Mouse (Mus musculus) hindbrain, embryonic 14.5 days (tissue): Measurements from ENCODE around the gene Cwc25. TPM values are rescaled to one million over a fixed set of nuclear protein-coding genes. Genes with fewer than 3 reads are reported as not detected.
"Not testable (repeated sequence)": the region's sequence is repeated elsewhere in the genome, so short reads cannot be mapped to it uniquely, and the experiment has no call there.

Experiments used
- ATAC-seq: fragments of 200-750 bp; cut with Nextera tagmentation; 2 replicates; pipeline ENCODE4 v1.8.0; 2017; ENCODE audit warnings: moderate number of reproducible peaks, mild to moderate bottlenecking, moderate TSS enrichment, moderate library complexity; ENCODE audit not compliant: low FRiP score
- DNase-seq: peaks from one replicate; pipeline ENCODE4 v3.0.0-alpha.2; 2015; ENCODE audit warnings: low spot score
- H3K27ac ChIP-seq: fragments of 300-500 bp; sonication (generic); 2 replicates; pipeline ENCODE4 v1.5.1; 2014; ENCODE audit warnings: mild to moderate bottlenecking, moderate library complexity
- H3K27me3 ChIP-seq: fragments of 300-500 bp; sonication (generic); 2 replicates; pipeline ENCODE4 v1.6.1; 2014; ENCODE audit warnings: mild to moderate bottlenecking, low read length, mixed read lengths; ENCODE audit not compliant: control insufficient read depth, insufficient read depth
- H3K36me3 ChIP-seq: fragments of 300-500 bp; sonication (generic); replicated peaks from 2 replicates; pipeline ENCODE4 v1.6.1; 2014; ENCODE audit not compliant: control insufficient read depth, insufficient read depth
- H3K4me1 ChIP-seq: fragments of 300-500 bp; sonication (generic); replicated peaks from 2 replicates; pipeline ENCODE4 v1.6.1; 2014; ENCODE audit warnings: antibody characterized with exemption, low read length, mixed read lengths; ENCODE audit not compliant: control insufficient read depth, insufficient read depth
- H3K4me2 ChIP-seq: fragments of 300-500 bp; sonication (generic); replicated peaks from 2 replicates; pipeline ENCODE4 v1.6.1; 2014; ENCODE audit warnings: mild to moderate bottlenecking, moderate library complexity
- H3K4me3 ChIP-seq: fragments of 300-500 bp; sonication (generic); replicated peaks from 2 replicates; pipeline ENCODE4 v1.5.1; 2014; ENCODE audit warnings: mild to moderate bottlenecking, low read length
- H3K9ac ChIP-seq: fragments of 300-500 bp; sonication (generic); 2 replicates; pipeline ENCODE4 v1.6.1; 2014
- H3K9me3 ChIP-seq: fragments of 300-500 bp; sonication (generic); 2 replicates; pipeline ENCODE4 v1.6.1; 2016; ENCODE audit warnings: low read length; ENCODE audit not compliant: control insufficient read depth
- WGBS: fragments of 180-500 bp; shearing (Covaris S2); extraction: QIAGEN DNeasy Blood & Tissue Kit; methylation state at CpG from one replicate; pipeline ENCODE4 v1.1.7; 2014; 5-methylcytosine and 5-hydroxymethylcytosine counted together
- polyA plus RNA-seq: library from polyadenylated mRNA; unstranded; fragments of >200 nt; fragmentation: Nextera tagmentation; extraction: Ambion mirVana; gene quantifications from 2 replicates; pipeline ENCODE4 v1.2.1, GENCODE M21; 2014

The Cwc25 gene
- polyA plus RNA-seq, 1 experiment from 2014 or later = 11.2 TPM

DNA sequence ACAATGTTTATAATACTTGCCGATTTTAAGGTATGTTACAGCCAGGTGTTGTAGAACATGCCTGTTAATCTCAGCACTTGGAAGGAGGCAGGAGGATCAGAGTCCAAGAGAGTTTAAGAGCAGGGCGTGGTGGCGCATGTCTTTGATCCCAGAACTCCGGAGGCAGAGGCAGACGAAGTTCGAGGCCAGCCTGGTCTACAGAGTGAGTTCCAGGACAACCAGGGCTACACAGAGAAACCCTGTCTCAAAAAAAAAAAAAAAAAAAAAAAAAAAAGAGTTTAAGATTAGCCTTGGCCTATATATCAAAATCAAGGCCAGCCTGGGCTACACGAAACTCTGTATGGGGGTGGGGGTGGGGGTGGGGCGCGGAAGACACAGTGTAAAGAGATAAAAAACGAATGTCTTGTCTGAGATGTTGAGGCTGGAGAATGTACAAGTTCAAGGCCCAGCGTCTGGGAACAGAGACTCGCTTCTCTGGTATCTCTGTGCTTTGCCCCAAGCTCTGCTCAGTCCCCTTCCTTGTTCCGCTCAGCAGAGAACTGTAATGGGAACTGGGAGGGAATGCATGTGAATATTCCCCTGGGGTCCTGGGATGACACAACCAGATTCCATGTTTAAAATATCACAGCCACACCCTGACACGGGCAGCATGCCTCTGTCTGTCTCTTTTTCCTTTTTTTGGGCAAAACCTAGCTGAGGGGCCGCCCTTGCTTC is 31.2 kb upstream of the Cwc25 start:
- Histone ChIP-seq H3K36me3 (no peaks in the 10 kb centered on the region), H3K27me3 (no peaks in the 10 kb centered on the region), H3K27ac (peak overlapping the region; percentile 94; the same call in 1 of the 2 replicates), H3K4me2 (peak overlapping the region; percentile 91), H3K4me1 (peaks cover 19% of the 10 kb centered on the region), H3K4me3 (0 out of 2 replicates have a peak overlapping the region, but pooled peaks have one; percentile 61), H3K9ac (no peak overlapping the region), H3K9me3 (no peaks in the 10 kb centered on the region)
- DNase-seq (no peak), ATAC-seq (no peak)
- 55% methylated on average over 15 of the region's 15 CpGs for WGBS

DNA sequence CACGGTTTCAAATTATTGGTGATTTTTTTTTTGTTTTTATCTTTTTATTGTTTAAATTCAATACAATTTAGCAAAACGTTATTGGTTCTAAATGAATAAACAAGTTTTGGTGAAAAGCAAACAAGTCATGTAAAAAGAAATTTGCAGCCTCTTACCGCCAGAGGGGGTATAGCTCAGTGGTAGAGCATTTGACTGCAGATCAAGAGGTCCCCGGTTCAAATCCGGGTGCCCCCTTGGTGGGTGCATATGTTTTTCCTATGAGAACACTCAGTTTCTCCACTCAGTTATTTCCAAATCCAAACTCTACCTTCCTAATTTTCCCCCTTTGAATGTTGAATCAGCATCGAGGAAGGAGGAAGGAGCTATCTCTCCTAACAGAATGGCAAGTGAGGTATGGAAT is 30.6 kb upstream of the Cwc25 start:
- no peaks in the 10 kb centered on the region for H3K27me3 ChIP-seq
- H3K4me3 ChIP-seq = no peak overlapping the region
- H3K9ac ChIP-seq = no peak overlapping the region
- no peak overlapping the region for H3K4me2 ChIP-seq
- peaks cover 15% of the 10 kb centered on the region for H3K4me1 ChIP-seq
- no peaks in the 10 kb centered on the region for H3K9me3 ChIP-seq
- no peak overlapping the region for H3K27ac ChIP-seq
- no peaks in the 10 kb centered on the region for H3K36me3 ChIP-seq
- no peak for ATAC-seq
- peak; percentile 84 for DNase-seq
- 5% methylated on average over 6 of the region's 6 CpGs for WGBS

DNA sequence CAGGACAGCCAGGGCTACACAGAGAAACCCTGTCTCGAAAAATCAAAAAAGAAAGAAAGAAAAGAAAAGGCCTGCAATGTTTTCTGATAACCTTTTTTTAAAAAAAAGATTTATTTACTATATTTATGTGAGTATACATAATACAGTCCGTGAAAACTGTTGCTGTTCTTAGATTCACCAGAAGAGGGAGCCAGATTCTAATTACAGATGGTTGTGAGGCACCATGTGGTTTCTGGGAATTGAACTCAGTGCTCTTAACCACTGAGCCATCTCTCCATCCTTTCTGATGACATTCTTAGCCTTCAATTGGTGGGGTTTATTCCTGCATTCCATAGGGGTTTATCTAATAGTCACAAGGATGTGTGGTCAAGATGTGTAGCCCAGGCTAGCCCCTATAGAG is 26.8 kb upstream of the Cwc25 start:
- no peak for ATAC-seq
- 0 out of 2 replicates have a peak, but pooled peaks cover 1% of the 10 kb centered on the region for H3K4me1 ChIP-seq
- WGBS = 9% methylated on average over 2 of the region's 2 CpGs
- H3K9me3 ChIP-seq = no peaks in the 10 kb centered on the region
- H3K4me2 ChIP-seq = no peak overlapping the region
- H3K4me3 ChIP-seq = no peak overlapping the region
- H3K9ac ChIP-seq = no peak overlapping the region
- no peaks in the 10 kb centered on the region for H3K27me3 ChIP-seq
- H3K27ac ChIP-seq = no peak overlapping the region
- peak; percentile 73 for DNase-seq
- H3K36me3 ChIP-seq = no peaks in the 10 kb centered on the region

DNA sequence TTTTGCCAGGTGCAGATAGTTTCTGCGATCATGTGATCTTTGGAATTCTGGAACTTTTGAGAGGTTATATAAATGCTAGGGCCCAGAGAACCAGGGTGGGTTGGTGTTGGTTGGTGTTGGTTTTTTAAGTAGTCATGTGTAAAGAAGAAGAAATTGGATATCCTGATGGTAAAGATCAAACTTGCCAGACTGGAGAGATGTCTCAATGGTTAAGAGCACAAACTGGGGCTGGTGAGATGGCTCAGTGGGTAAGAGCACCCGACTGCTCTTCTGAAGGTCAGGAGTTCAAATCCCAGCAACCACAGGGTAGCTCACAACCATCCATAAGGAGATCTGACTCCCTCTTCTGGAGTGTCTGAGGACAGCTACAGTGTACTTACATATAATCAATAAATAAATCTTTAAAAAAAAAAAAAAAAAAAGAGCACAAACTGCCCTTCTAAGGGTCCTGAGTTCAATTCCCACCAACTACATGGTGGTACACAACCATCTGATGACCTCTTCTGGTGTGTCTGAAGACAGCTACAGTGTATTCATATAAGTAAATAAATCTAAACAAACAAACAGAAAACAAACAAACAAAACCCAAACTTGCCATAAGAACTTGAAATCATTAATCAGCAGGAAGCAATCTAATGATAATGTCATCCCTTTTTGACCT is 24.6 kb upstream of the Cwc25 start:
- DNase-seq, H3K27me3 ChIP-seq, H3K4me2 ChIP-seq, H3K27ac ChIP-seq, H3K4me1 ChIP-seq, H3K9ac ChIP-seq, ATAC-seq, H3K36me3 ChIP-seq, H3K9me3 ChIP-seq, H3K4me3 ChIP-seq: not testable (repeated sequence)
- 87% methylated on average over 2 of the region's 2 CpGs for WGBS

DNA sequence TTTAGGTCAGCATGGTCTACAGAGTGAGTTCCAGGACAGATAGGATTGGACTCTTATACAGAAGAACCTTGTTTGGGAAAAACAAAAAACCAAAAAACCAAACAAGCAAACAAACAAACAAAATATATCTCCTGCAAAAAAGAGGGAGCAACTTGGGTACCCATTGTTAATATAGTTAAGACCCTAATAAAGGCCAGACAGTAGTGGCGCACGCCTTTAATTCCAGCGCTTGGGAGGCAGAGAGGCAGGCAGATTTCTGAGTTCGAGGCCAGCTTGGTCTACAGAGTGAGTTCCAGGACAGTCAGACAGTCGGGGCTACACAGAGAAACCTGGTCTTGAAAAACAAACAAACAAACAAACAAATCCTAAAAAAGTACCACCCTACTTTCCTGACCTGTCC is 23.4 kb upstream of the Cwc25 start:
- Histone ChIP-seq H3K9ac (no peak overlapping the region), H3K27me3 (no peaks in the 10 kb centered on the region), H3K4me3 (no peak overlapping the region), H3K36me3 (no peaks in the 10 kb centered on the region), H3K27ac (no peak overlapping the region), H3K9me3 (no peaks in the 10 kb centered on the region), H3K4me1 (no peaks in the 10 kb centered on the region), H3K4me2 (no peak overlapping the region)
- 89% methylated on average over 5 of the region's 5 CpGs for WGBS
- ATAC-seq (no peak), DNase-seq (no peak)

DNA sequence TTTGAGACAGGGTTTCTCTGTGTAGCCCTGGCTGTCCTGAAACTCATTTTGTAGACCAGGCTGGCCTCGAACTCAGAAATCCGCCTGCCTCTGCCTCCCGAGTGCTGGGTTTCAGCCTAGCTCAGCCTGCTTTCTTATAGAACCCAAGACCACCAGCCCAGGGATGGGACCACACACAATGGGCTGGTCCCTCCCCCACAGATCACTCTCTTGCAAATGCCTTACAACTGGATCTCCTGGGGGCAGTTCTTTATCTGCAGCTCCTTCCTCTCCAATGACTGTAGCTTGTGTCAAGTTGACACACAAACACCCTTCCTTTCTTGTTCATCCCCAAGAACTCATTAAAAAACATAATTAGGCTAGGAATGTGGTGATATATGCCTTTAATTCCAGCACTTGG is 21.6 kb upstream of the Cwc25 start:
- Histone ChIP-seq H3K4me2 (no peak overlapping the region), H3K27me3 (no peaks in the 10 kb centered on the region), H3K27ac (no peak overlapping the region), H3K9ac (no peak overlapping the region), H3K4me1 (0 out of 2 replicates have a peak, but pooled peaks cover 2% of the 10 kb centered on the region), H3K36me3 (no peaks in the 10 kb centered on the region), H3K4me3 (no peak overlapping the region), H3K9me3 (no peaks in the 10 kb centered on the region)
- ATAC-seq = no peak
- DNase-seq = no peak
- WGBS = 85% methylated on average over 3 of the region's 3 CpGs

DNA sequence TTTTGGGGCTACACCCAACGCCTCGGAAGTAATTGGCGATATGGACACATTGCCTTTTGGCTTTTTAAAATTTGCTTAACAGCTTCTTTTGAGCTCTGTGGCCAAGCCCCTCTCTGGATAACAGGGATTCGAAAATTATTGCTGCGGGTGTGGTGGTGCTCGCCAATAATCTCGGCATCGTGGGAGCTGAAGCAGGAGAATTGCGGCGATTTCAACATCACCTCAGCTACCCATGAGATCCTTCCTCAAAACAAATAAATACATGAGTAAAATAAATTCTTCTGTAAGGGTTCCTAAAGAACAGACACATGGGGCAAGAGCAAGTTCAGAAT is 16.2 kb upstream of the Cwc25 start:
- no peaks in the 10 kb centered on the region for H3K27me3 ChIP-seq
- peak; percentile 29; the same call in 1 of the 2 replicates for ATAC-seq
- peak overlapping the region; percentile 95 for H3K27ac ChIP-seq
- peak overlapping the region; percentile 92 for H3K4me3 ChIP-seq
- peak overlapping the region; percentile 78 for H3K9ac ChIP-seq
- 0% methylated on average over 10 of the region's 10 CpGs for WGBS
- H3K4me2 ChIP-seq = peak overlapping the region; percentile 62
- no peak for DNase-seq
- H3K36me3 ChIP-seq = peaks cover 35% of the 10 kb centered on the region
- peaks cover 19% of the 10 kb centered on the region; the same call in 1 of the 2 replicates for H3K4me1 ChIP-seq
- no peaks in the 10 kb centered on the region for H3K9me3 ChIP-seq

DNA sequence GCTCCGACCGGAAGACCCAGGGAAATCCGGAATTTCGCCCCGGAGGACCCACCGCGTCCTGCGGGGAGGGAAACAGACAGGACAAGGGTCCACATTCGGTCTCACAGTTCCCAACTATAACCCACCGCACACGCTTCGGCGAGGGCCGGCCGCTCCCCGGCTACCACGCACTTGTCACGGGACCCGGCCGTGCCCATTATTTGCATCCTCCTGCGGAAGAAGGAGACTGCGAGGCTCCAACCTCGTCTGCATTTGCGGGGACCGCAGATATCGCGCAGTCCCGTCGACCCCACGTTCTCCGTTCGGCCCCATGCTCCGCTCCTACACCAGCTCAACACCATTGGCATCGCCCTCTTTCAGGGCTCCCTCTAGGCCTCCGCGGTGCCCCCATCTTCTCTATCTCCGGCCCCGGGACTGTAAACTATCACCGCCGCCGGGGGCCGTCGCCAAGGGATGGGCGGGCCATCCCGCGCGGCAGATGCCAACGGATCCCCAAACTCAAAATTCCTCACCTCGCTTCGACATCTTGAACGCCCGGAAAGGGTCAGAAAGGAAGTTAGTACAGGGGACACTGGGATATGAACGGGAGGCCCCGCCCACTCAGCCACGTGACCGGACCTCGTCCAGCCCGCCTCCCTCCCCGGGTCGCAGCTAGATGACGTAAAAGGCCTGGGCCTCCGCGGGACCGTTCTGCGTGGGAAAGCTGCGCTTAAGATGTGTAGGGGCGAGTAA is 15.6 kb upstream of the Cwc25 start, which contains the start of gene Rpl23:
TSS of gene Rpl23 (minus strand) at position 606 of the 732 bp plus-strand sequence.
- H3K9ac ChIP-seq = peak within 1 kb of the TSS; percentile 98
- peak within 1 kb of the TSS; percentile 92 for H3K4me3 ChIP-seq
- H3K9me3 ChIP-seq = no peaks in the 10 kb centered on the region
- H3K27me3 ChIP-seq = no peaks in the 10 kb centered on the region
- DNase-seq (peak; percentile 100), ATAC-seq (peak; percentile 94)
- H3K27ac ChIP-seq = peak within 1 kb of the TSS; percentile 95
- H3K36me3 ChIP-seq = peaks cover 41% of the 10 kb centered on the region
- 0% methylated on average over 67 of the region's 67 CpGs for WGBS
- H3K4me2 ChIP-seq = peak within 1 kb of the TSS; percentile 86
- peaks cover 19% of the 10 kb centered on the region; the same call in 1 of the 2 replicates for H3K4me1 ChIP-seq

DNA sequence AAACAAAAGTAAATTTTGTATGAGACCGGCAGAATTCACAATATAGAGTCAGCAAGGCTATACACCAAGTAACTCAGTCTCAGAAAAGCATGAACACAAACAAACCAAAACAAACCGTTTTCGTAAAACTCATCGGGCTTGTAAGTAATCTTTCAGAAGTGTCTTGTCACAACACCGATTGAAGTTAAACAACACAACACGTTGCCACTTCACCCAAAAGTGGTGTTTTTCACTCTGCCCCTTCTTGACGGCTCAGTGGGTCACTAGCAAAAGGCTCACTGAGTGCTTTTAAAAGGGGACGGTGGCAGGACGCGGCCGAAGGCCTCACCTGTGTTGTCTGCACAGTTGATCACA is 15.1 kb upstream of the Cwc25 start:
- Histone ChIP-seq H3K4me1 (peaks cover 19% of the 10 kb centered on the region; the same call in 1 of the 2 replicates), H3K4me3 (peak overlapping the region; percentile 92), H3K27me3 (no peaks in the 10 kb centered on the region), H3K36me3 (peaks cover 46% of the 10 kb centered on the region), H3K9ac (peak overlapping the region; percentile 98), H3K4me2 (peak overlapping the region; percentile 86), H3K27ac (peak overlapping the region; percentile 95), H3K9me3 (no peaks in the 10 kb centered on the region)
- ATAC-seq (no peak), DNase-seq (no peak)
- WGBS = 3% methylated on average over 11 of the region's 11 CpGs
